Mouse (Mus musculus): ENCODE data around the gene Olfr1322.

Olfr1322 gene

DNA sequence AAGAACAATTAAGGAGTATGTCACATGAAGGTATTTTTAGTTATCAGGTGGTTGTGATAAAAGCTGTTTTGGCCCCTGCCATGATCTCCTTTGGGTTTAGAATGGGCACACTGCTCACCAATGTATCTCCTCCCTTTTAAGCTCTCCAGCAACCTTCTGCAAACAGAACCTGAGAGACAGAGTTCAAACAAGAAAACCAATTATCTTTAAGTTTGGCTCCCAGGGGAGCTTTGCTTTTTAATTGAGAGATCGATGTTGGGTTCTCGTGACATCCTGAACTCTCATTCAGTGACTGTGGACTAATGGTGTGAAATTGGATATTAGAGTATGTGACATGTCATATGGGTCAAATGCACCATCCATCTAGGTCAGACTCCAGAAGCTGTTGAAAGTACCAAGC, at the start of gene Olfr1322:
Gene Olfr1322 (minus strand): TSS at position 101 of the 400 bp plus-strand sequence.
- no peak for DNase-seq (ENCODE audit: low read depth, low spot score)

DNA sequence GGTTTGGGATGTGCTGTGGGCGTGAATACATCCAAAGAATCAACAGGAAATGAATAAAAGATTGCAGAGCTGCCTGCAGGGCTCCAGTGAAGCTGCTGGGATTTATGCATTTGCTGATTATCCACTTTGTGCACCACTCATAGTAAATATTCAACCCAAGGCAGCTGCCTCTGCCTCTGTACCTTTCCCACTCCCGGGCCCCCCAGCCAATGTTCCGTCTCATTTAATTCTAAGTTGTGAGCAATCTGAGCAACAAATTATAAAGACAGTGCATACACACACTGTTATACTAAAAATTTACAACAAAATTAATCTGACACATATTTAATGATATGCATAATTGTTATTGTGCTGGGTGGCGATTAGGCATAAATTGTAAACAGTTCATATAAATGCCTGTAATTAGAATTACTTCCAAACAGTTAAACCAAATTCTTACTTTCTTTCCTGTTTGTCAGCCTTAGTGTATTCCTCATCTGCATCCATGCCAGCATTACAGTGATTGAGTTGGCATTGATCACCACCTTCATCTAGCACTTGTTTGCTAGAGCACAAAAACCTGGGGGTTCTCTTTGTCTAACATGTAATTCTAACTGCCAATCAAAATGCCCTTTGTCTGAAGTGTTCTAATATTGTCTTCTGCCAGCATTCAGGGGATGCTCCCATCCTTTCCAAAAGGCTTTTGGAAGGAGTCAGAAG, 13.5 kb downstream of the Olfr1322 start:
- DNase-seq (ENCODE audit: low read depth, low spot score) = no peak

All from 3T3-L1 (cell line).